Mouse (Mus musculus): Measurements from ENCODE around the gene Sorl1. TPM values are rescaled to one million over a fixed set of nuclear protein-coding genes. Genes with fewer than 3 reads are reported as not detected.

Gene Sorl1
- polyA plus RNA-seq, 2 experiments, result 7.9 to 8.2 TPM

- TF ChIP-seq POLR2A (IDR thresholded peaks at IDR 0.05; ENCODE audit: borderline replicate concordance, extremely low read depth, insufficient read depth, insufficient read length), result no peak
- no peak overlapping the region for H3K9ac ChIP-seq (ENCODE audit: low read depth, low read length, severe bottlenecking)
- H3K36me3 ChIP-seq (ENCODE audit: control insufficient read depth, insufficient read depth, low read length), result no peaks in the 10 kb centered on the region
- H3K27me3 ChIP-seq (ENCODE audit: control insufficient read depth, insufficient read depth, low read length), result no peaks in the 10 kb centered on the region
- DNase-seq (ENCODE audit: low spot score) (no peak), ATAC-seq (ENCODE audit: low FRiP score, low read depth) (no peak)
- no peak overlapping the region for H3K4me3 ChIP-seq (replicated peaks; ENCODE audit: low read length)
- WGBS, result 68% methylated on average over 6 of the region's 6 CpGs
- no peaks in the 10 kb centered on the region for H3K9me3 ChIP-seq (ENCODE audit: control insufficient read depth, low read length)
- no peaks in the 10 kb centered on the region for H3K4me1 ChIP-seq (ENCODE audit: control insufficient read depth, insufficient read depth, low read length)
- no peak overlapping the region for H3K27ac ChIP-seq (replicated peaks; ENCODE audit: low read depth, low read length)
- no peak overlapping the region for H3K4me2 ChIP-seq (replicated peaks; ENCODE audit: low read depth, low read length, severe bottlenecking)
Measured at GRCm38 (mm10) chr9:42148816-42149215, 24.7 kb upstream of the Sorl1 start.

GRCm38 (mm10) chr9:42148036-42148435 is 23.9 kb upstream of the Sorl1 start:
- no peak for ATAC-seq (ENCODE audit: low FRiP score, low read depth)
- Histone ChIP-seq H3K36me3 (ENCODE audit: control insufficient read depth, insufficient read depth, low read length) (no peaks in the 10 kb centered on the region), H3K27me3 (ENCODE audit: control insufficient read depth, insufficient read depth, low read length) (no peaks in the 10 kb centered on the region), H3K4me2 (replicated peaks; ENCODE audit: low read depth, low read length, severe bottlenecking) (no peak overlapping the region), H3K27ac (replicated peaks; ENCODE audit: low read depth, low read length) (no peak overlapping the region), H3K4me1 (ENCODE audit: control insufficient read depth, insufficient read depth, low read length) (no peaks in the 10 kb centered on the region), H3K4me3 (replicated peaks; ENCODE audit: low read length) (no peak overlapping the region), H3K9me3 (ENCODE audit: control insufficient read depth, low read length) (no peaks in the 10 kb centered on the region), H3K9ac (ENCODE audit: low read depth, low read length, severe bottlenecking) (no peak overlapping the region)
- 82% methylated on average over 4 of the region's 4 CpGs for WGBS
- no peak for DNase-seq (ENCODE audit: low spot score)
- no peak for TF ChIP-seq POLR2A (IDR thresholded peaks at IDR 0.05; ENCODE audit: borderline replicate concordance, extremely low read depth, insufficient read depth, insufficient read length)

- Histone ChIP-seq H3K4me1 (ENCODE audit: control insufficient read depth, insufficient read depth, low read length) (no peaks in the 10 kb centered on the region), H3K4me2 (replicated peaks; ENCODE audit: low read depth, low read length, severe bottlenecking) (no peak overlapping the region), H3K27me3 (ENCODE audit: control insufficient read depth, insufficient read depth, low read length) (no peaks in the 10 kb centered on the region), H3K9me3 (ENCODE audit: control insufficient read depth, low read length) (no peaks in the 10 kb centered on the region), H3K9ac (ENCODE audit: low read depth, low read length, severe bottlenecking) (no peak overlapping the region), H3K27ac (replicated peaks; ENCODE audit: low read depth, low read length) (no peak overlapping the region), H3K4me3 (replicated peaks; ENCODE audit: low read length) (no peak overlapping the region), H3K36me3 (ENCODE audit: control insufficient read depth, insufficient read depth, low read length) (no peaks in the 10 kb centered on the region)
- DNase-seq (ENCODE audit: low spot score), result no peak
- TF ChIP-seq POLR2A (IDR thresholded peaks at IDR 0.05; ENCODE audit: borderline replicate concordance, extremely low read depth, insufficient read depth, insufficient read length), result no peak
- WGBS, result 89% methylated on average over 2 of the region's 2 CpGs
- ATAC-seq (ENCODE audit: low FRiP score, low read depth), result no peak
Measured at GRCm38 (mm10) chr9:42146463-42146862, 22.4 kb upstream of the Sorl1 start.

GRCm38 (mm10) chr9:42141549-42142210 is 17.6 kb upstream of the Sorl1 start:
- Histone ChIP-seq H3K9ac (ENCODE audit: low read depth, low read length, severe bottlenecking) (no peak overlapping the region), H3K27me3 (ENCODE audit: control insufficient read depth, insufficient read depth, low read length) (no peaks in the 10 kb centered on the region), H3K4me3 (replicated peaks; ENCODE audit: low read length) (no peak overlapping the region), H3K9me3 (ENCODE audit: control insufficient read depth, low read length) (no peaks in the 10 kb centered on the region), H3K4me2 (replicated peaks; ENCODE audit: low read depth, low read length, severe bottlenecking) (no peak overlapping the region), H3K36me3 (ENCODE audit: control insufficient read depth, insufficient read depth, low read length) (no peaks in the 10 kb centered on the region), H3K4me1 (ENCODE audit: control insufficient read depth, insufficient read depth, low read length) (no peaks in the 10 kb centered on the region), H3K27ac (replicated peaks; ENCODE audit: low read depth, low read length) (no peak overlapping the region)
- no peak for TF ChIP-seq POLR2A (IDR thresholded peaks at IDR 0.05; ENCODE audit: borderline replicate concordance, extremely low read depth, insufficient read depth, insufficient read length)
- WGBS, result 77% methylated on average over 6 of the region's 6 CpGs
- no peak for DNase-seq (ENCODE audit: low spot score)
- ATAC-seq (ENCODE audit: low FRiP score, low read depth), result no peak

- TF ChIP-seq POLR2A (IDR thresholded peaks at IDR 0.05; ENCODE audit: borderline replicate concordance, extremely low read depth, insufficient read depth, insufficient read length), result no peak
- no peak overlapping the region for H3K4me2 ChIP-seq (replicated peaks; ENCODE audit: low read depth, low read length, severe bottlenecking)
- H3K9ac ChIP-seq (ENCODE audit: low read depth, low read length, severe bottlenecking), result no peak overlapping the region
- DNase-seq (ENCODE audit: low spot score), result no peak
- no peak overlapping the region for H3K27ac ChIP-seq (replicated peaks; ENCODE audit: low read depth, low read length)
- H3K4me3 ChIP-seq (replicated peaks; ENCODE audit: low read length), result no peak overlapping the region
- H3K36me3 ChIP-seq (ENCODE audit: control insufficient read depth, insufficient read depth, low read length), result no peaks in the 10 kb centered on the region
- no peaks in the 10 kb centered on the region for H3K9me3 ChIP-seq (ENCODE audit: control insufficient read depth, low read length)
- no peaks in the 10 kb centered on the region for H3K27me3 ChIP-seq (ENCODE audit: control insufficient read depth, insufficient read depth, low read length)
- WGBS, result 84% methylated on average over 4 of the region's 4 CpGs
- no peak for ATAC-seq (ENCODE audit: low FRiP score, low read depth)
- no peaks in the 10 kb centered on the region for H3K4me1 ChIP-seq (ENCODE audit: control insufficient read depth, insufficient read depth, low read length)
Measured at GRCm38 (mm10) chr9:42138248-42138858, 14.3 kb upstream of the Sorl1 start.
